Mouse (Mus musculus) neural tube, postnatal 0 days (tissue): ENCODE data around the gene Gm11937. TPM values are rescaled to one million over a fixed set of nuclear protein-coding genes. Genes with fewer than 3 reads are reported as not detected.

ENCODE experiments used
- polyA plus RNA-seq: library from polyadenylated mRNA; unstranded; fragments of >200 nt; fragmentation: Nextera tagmentation; extraction: Ambion mirVana; gene quantifications from 2 replicates; pipeline ENCODE4 v1.2.1, GENCODE M21; 2015

The Gm11937 gene
- not detected in 2 replicates for polyA plus RNA-seq

DNA sequence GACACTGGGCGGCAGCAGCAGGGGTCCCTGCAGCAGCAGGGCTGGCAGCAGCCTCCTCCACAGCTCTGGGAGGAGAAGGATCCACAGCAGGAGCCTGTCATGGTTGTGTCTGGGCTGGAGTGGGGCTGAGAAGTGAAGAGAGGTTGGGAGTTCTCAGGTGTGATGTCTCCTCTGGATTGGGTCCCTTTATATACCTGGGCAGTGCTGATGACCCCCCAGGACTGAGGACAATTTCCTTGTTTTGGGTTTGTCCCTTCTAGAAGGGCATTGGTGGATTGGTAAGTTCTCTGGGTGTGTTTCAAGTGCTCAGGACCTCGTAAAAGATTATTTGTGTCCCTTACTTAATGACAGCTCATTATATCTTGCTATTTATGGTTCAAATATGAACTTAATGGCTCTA, at the start of gene Gm11937:
TSS of gene Gm11937 (minus strand) at position 101 of the 400 bp plus-strand sequence.

DNA sequence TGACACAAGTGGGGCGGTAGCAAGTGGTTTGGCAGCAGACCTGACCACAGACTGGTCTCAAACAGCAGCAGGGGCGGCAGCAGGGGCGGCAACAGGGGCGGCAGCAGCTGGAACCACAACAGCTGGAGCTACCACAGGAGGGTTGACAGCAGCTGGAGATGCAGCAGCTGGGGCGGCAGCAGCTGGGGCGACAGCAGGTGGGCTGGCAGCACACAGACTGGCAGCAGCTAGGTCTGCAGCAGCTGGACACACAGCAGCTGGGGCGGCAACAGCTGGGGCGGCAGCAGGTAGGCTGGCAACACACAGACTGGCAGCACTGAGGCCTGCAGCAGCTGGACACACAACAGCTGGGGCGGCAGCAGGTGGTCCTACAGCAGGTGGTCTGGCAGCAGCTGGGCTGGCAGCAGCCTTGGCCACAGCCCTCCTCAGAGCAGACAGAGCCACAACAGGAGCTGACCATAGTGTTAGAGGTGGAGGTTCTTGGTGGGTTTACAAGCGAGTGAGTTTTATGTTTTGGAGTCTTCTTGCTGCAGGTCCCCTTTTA, 48.5 kb upstream of the Gm11937 start, which contains the start of gene Gm11563:
TSS of gene Gm11563 (minus strand) at position 494 of the 544 bp plus-strand sequence.

DNA sequence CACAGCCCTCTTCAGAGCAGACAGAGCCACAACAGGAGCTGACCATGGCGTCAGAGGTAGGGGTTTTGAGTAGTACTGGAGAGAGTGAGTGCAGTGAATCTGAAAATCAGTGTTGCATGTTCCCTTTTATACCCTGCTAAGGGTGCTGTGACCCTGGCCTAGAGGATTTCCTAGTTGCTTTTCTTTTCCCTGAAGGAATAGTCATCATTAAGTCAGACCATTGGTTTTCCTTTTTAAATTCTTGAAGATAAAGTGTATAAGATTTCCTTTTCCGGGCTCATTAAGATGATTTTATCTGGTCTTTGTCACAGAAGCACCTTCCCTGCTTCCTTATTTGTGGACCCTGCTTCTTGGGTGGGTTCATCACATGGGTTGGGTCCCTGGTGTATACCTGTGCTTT, 40.1 kb upstream of the Gm11937 start, which contains the start of gene Gm11555:
TSS of gene Gm11555 (minus strand) at position 101 of the 400 bp plus-strand sequence.

DNA sequence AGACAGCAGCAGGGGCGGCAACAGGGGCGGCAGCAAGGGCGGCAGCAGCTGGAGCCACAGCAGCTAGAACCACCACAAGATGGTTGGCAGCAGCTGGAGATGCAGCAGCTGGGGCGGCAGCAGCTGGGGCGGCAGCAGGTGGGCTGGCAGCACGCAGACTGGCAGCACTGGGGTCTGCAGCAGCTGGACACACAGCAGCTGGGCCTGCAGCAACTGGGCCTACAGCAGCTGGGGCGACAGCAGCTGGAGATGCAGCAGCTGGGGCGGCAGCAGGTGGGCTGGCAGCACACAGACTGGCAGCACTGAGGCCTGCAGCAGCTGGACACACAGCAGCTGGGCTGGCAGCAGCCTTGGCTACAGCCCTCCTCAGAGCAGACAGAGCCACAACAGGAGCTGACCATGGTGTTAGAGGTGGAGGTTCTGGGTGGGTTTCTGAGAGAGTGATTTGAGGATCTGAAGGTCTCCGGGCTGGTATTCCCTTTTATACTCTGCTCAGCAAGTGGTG, 33.7 kb upstream of the Gm11937 start, which contains the start of gene Krtap4-7:
TSS of gene Krtap4-7 (minus strand) at position 455 of the 505 bp plus-strand sequence.

DNA sequence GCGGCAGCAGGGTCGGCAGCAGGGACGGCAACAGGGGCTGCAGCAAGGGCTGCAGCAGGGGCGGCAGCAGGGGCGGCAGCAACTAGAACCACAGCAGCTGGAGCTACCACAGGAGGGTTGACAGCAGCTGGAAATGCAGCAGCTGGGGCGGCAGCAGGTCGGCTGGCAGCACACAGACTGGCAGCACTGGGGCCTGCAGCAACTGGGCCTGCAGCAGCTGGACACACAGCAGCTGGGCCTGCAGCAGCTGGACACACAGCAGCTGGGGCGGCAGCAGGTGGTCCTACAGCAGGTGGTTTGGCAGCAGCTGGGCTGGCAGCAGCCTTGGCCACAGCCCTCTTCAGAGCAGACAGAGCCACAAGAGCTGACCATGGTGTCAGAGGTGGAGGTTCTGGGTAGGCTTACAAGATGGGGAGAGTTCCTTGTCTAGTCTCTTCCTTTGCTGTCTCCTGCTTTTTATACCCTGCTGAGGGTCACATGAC, 24.7 kb upstream of the Gm11937 start, which contains the start of gene Krtap4-2:
TSS of gene Krtap4-2 (minus strand) at position 432 of the 482 bp plus-strand sequence.

DNA sequence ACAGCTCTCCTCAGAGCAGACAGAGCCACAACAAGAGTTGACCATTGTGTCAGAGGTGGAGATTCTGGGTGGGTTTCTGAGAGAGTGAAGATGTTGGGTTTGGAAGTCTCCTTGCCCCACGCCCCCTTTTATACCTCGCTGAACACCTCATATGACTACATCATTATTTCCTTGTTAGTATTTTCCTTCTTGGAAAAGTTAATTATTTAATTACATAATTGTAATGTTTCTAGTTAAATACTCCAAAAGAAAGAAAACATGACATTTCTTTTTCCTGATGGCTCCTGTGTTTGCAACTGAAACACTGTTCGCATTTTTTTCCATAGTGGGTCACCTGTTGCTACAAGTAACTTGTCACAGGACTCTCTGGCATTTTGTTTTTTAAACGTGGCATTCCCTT, 18.1 kb upstream of the Gm11937 start, which contains the start of gene Krtap4-1:
TSS of gene Krtap4-1 (minus strand) at position 101 of the 400 bp plus-strand sequence.

GRCm38 (mm10) chr11:99620335-99620734, 10.3 kb upstream of the Gm11937 start, which contains the start of gene Gm11562:
Gene Gm11562 (minus strand): TSS chr11:99620435.

DNA sequence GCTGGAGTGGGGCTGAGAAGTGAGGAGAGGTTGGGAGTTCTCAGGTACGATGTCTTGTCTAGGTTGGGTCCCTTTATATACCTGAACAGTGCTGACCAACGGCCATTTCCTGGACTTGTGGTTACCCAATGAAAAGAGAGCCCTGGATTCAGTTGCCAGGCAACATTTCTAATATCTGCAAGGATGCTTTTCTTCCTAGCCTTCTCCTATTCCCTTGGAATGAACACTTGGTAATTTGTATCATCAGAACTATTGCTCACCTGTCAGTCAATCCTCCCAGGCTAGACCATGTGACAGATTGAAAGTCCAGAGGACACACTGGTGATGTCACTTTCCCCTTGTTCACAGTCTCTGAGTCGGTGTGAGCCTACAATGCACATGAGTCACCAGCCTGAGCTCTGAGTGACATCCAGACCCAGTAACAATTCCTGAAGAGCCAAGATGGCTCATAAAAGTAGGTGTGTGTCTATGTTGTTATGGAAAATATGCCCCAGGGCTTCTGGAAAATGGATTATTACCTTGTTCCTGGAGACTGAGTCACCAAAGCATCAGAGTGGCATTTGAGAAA, 4.9 kb upstream of the Gm11937 start, which contains the start of gene Krtap2-4:
TSS of gene Krtap2-4 (minus strand) at position 51 of the 568 bp plus-strand sequence.

GRCm38 (mm10) chr11:99603208-99603607, 6.8 kb downstream of the Gm11937 start, which contains the start of gene Gm11938:
Gene Gm11938 (minus strand): TSS chr11:99603308.

GRCm38 (mm10) chr11:99597742-99598141, 12.2 kb downstream of the Gm11937 start, which contains the start of gene Krtap9-3:
Gene Krtap9-3 (minus strand): TSS chr11:99598105.

GRCm38 (mm10) chr11:99590981-99591380, 19.0 kb downstream of the Gm11937 start, which contains the start of gene Krtap1-3:
Gene Krtap1-3 (minus strand): TSS chr11:99591339.

GRCm38 (mm10) chr11:99583245-99583704, 26.7 kb downstream of the Gm11937 start, which contains the start of gene Krtap1-4:
Gene Krtap1-4 (minus strand): TSS chr11:99583654.

DNA sequence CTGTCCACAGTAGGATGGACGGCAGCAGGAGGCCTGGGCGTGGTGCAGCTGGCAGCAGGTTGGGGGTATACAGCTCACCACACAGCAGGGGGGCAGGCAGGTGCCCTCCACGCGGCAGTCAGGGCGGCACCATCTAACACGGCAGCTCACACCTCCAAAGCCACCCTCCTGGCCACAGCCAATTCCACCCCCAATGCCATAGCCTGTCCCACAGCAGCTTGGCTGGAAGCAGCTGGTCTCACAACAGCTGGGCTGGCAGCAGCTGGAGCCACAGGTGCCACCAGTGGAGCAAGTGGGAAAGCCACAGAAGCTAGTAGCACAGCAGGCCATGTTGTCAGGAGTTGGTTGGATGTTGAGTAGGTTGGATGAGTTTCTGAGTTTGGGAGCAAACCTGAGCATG, 29.4 kb downstream of the Gm11937 start, which contains the start of gene Krtap1-5:
TSS of gene Krtap1-5 (minus strand) at position 381 of the 400 bp plus-strand sequence.

GRCm38 (mm10) chr11:99566530-99566929, 43.5 kb downstream of the Gm11937 start, which contains the start of gene Krtap3-1:
Gene Krtap3-1 (minus strand): TSS chr11:99566630.

Other genes starting within 250 kb of the Gm11937 start
- gene Krt28, start 235.3 kb downstream of the Gm11937 start, polyA plus RNA-seq, result 0.45 and 0.55 TPM in 2 replicates
- gene Krt10, start 220.8 kb downstream of the Gm11937 start, polyA plus RNA-seq, result 37.8 and 38.5 TPM in 2 replicates
- gene Krt12, start 187.9 kb downstream of the Gm11937 start, polyA plus RNA-seq, result 0.21 and 0.27 TPM in 2 replicates
- gene Krt20, start 172.0 kb downstream of the Gm11937 start, polyA plus RNA-seq, result 0.08 and 0.19 TPM in 2 replicates
- 0.33 and 0.57 TPM in 2 replicates for gene Krt23, start 117.1 kb downstream of the Gm11937 start, polyA plus RNA-seq
- not detected in 2 replicates for gene Krt39, start 88.9 kb downstream of the Gm11937 start, polyA plus RNA-seq
- gene Krt40, start 67.0 kb downstream of the Gm11937 start, polyA plus RNA-seq, result not detected in 2 replicates
- not detected in 2 replicates for gene Krtap3-3, start 59.3 kb downstream of the Gm11937 start, polyA plus RNA-seq
- gene Krtap3-2, start 53.3 kb downstream of the Gm11937 start, polyA plus RNA-seq, result not detected in 2 replicates
- not detected in 2 replicates for gene Gm11939, start 50.7 kb downstream of the Gm11937 start, polyA plus RNA-seq
- gene Krtap3-1, start 43.6 kb downstream of the Gm11937 start, polyA plus RNA-seq, result not detected in 2 replicates
- gene Krtap1-5, start 29.2 kb downstream of the Gm11937 start, polyA plus RNA-seq, result not detected in 2 replicates
- not detected in 2 replicates for gene Krtap1-4, start 26.5 kb downstream of the Gm11937 start, polyA plus RNA-seq
- gene Krtap1-3, start 18.9 kb downstream of the Gm11937 start, polyA plus RNA-seq, result not detected in 2 replicates
- gene Krtap9-3, start 12.1 kb downstream of the Gm11937 start, polyA plus RNA-seq, result not detected in 2 replicates
- not detected in 2 replicates for gene Gm11938, start 6.9 kb downstream of the Gm11937 start, polyA plus RNA-seq
- not detected in 2 replicates for gene Krtap2-4, start 4.7 kb upstream of the Gm11937 start, polyA plus RNA-seq
- not detected in 2 replicates for gene Gm11562, start 10.2 kb upstream of the Gm11937 start, polyA plus RNA-seq
- gene Krtap4-1, start 18.0 kb upstream of the Gm11937 start, polyA plus RNA-seq, result not detected in 2 replicates
- gene Krtap4-2, start 24.9 kb upstream of the Gm11937 start, polyA plus RNA-seq, result not detected in 2 replicates
- not detected in 2 replicates for gene Krtap4-7, start 33.9 kb upstream of the Gm11937 start, polyA plus RNA-seq
- not detected in 2 replicates for gene Gm11555, start 40.0 kb upstream of the Gm11937 start, polyA plus RNA-seq
- gene Gm11563, start 48.8 kb upstream of the Gm11937 start, polyA plus RNA-seq, result not detected in 2 replicates
- gene Krtap4-6, start 55.8 kb upstream of the Gm11937 start, polyA plus RNA-seq, result not detected in 2 replicates
- gene Gm14190, start 80.6 kb upstream of the Gm11937 start, polyA plus RNA-seq, result not detected in 2 replicates
- gene Gm14180, start 124.1 kb upstream of the Gm11937 start, polyA plus RNA-seq, result not detected in 2 replicates
- not detected in 2 replicates for gene Gm11595, start 162.7 kb upstream of the Gm11937 start, polyA plus RNA-seq
- not detected in 2 replicates for gene Krtap4-8, start 170.5 kb upstream of the Gm11937 start, polyA plus RNA-seq
- not detected in 2 replicates for gene Krtap4-9, start 175.0 kb upstream of the Gm11937 start, polyA plus RNA-seq
- not detected in 2 replicates for gene Gm11596, start 183.3 kb upstream of the Gm11937 start, polyA plus RNA-seq
- gene Gm11569, start 188.7 kb upstream of the Gm11937 start, polyA plus RNA-seq, result not detected in 2 replicates
- gene Gm11554, start 194.3 kb upstream of the Gm11937 start, polyA plus RNA-seq, result not detected in 2 replicates
- not detected in 2 replicates for gene Krtap4-13, start 199.7 kb upstream of the Gm11937 start, polyA plus RNA-seq
- gene Gm11564, start 205.5 kb upstream of the Gm11937 start, polyA plus RNA-seq, result not detected in 2 replicates
- not detected in 2 replicates for gene 2300003K06Rik, start 227.9 kb upstream of the Gm11937 start, polyA plus RNA-seq
- not detected in 2 replicates for gene Krtap4-16, start 241.4 kb upstream of the Gm11937 start, polyA plus RNA-seq
- gene Gm11568, start 247.7 kb upstream of the Gm11937 start, polyA plus RNA-seq, result not detected in 2 replicates